Mouse (Mus musculus): ENCODE results near the gene Auts2.

DNA sequence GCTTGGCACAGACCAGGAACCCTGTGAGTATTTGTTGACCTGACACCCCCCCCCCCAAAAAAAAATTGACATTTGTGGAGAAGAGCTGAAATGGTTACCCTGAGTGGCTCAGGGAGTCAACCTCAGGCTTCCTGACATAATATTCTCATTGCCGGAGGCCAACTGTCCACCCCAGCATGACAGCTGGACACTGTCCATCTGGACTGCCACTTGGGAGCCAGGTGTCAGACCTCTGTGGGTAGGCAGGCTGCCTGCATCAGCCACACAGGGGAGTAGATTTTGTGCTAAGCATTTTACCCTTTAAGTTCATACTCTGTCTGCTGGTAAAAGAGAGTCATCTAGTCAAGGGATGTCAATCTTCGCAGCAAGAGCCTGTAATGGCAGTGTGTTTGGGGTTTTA, 880.5 kb downstream of the Auts2 start:
- no peak for TF ChIP-seq POLR2A (IDR thresholded peaks at IDR 0.05; ENCODE audit: low read depth, low read length)
- no peak for TF ChIP-seq CTCF (conservative IDR thresholded peaks at IDR 0.05; ENCODE audit: insufficient read depth, insufficient read length, low read depth, low read length)

Data from kidney, adult 2 months (tissue).